Mouse (Mus musculus) embryonic facial prominence, embryonic 13.5 days (tissue): ENCODE data around the gene Pnmal2. TPM values are rescaled to one million over a fixed set of nuclear protein-coding genes. Genes with fewer than 3 reads are reported as not detected.
A peak's percentile ranks its signal among the peaks of the same experiment; 100 is the strongest.

Experiments used
- ATAC-seq: fragments of 200-750 bp; cut with Nextera tagmentation; 2 replicates; pipeline ENCODE4 v1.8.0; 2017; ENCODE audit warnings: low read depth; ENCODE audit not compliant: insufficient number of reproducible peaks, insufficient read depth, low FRiP score, low TSS enrichment
- H3K27ac ChIP-seq: fragments of 300-500 bp; sonication (generic); 2 replicates; pipeline ENCODE4 v1.5.1; 2015; ENCODE audit warnings: moderate library complexity, mild to moderate bottlenecking, inconsistent platforms
- H3K27me3 ChIP-seq: fragments of 300-500 bp; sonication (generic); 2 replicates; pipeline ENCODE4 v1.6.1; 2015; ENCODE audit warnings: mild to moderate bottlenecking, inconsistent platforms
- H3K36me3 ChIP-seq: fragments of 300-500 bp; sonication (generic); 2 replicates; pipeline ENCODE4 v1.6.1; 2015; ENCODE audit warnings: mild to moderate bottlenecking, inconsistent platforms
- H3K4me1 ChIP-seq: fragments of 300-500 bp; sonication (generic); 2 replicates; pipeline ENCODE4 v1.6.1; 2015; ENCODE audit warnings: inconsistent platforms
- H3K4me2 ChIP-seq: fragments of 300-500 bp; sonication (generic); 2 replicates; pipeline ENCODE4 v1.6.1; 2015; ENCODE audit warnings: moderate library complexity, mild to moderate bottlenecking, inconsistent platforms
- H3K4me3 ChIP-seq: fragments of 300-500 bp; sonication (generic); 2 replicates; pipeline ENCODE4 v1.5.1; 2015; ENCODE audit warnings: mild to moderate bottlenecking, inconsistent platforms
- H3K9ac ChIP-seq: fragments of 300-500 bp; sonication (generic); 2 replicates; pipeline ENCODE4 v1.6.1; 2015; ENCODE audit warnings: mild to moderate bottlenecking, inconsistent platforms
- H3K9me3 ChIP-seq: fragments of 300-500 bp; sonication (generic); 2 replicates; pipeline ENCODE4 v1.6.1; 2016; ENCODE audit warnings: inconsistent platforms
- WGBS: fragments of 180-500 bp; shearing (Covaris S2); methylation state at CpG from one replicate; pipeline ENCODE4 v1.1.7; 2015; ENCODE audit warnings: mixed read lengths; 5-methylcytosine and 5-hydroxymethylcytosine counted together
- polyA plus RNA-seq: library from polyadenylated mRNA; unstranded; fragments of >200 nt; fragmentation: Nextera tagmentation; extraction: Ambion mirVana; gene quantifications from 2 replicates; pipeline ENCODE4 v1.2.1, GENCODE M21; 2015

The Pnmal2 gene
- polyA plus RNA-seq = 10.5 and 10.9 TPM in 2 replicates

DNA sequence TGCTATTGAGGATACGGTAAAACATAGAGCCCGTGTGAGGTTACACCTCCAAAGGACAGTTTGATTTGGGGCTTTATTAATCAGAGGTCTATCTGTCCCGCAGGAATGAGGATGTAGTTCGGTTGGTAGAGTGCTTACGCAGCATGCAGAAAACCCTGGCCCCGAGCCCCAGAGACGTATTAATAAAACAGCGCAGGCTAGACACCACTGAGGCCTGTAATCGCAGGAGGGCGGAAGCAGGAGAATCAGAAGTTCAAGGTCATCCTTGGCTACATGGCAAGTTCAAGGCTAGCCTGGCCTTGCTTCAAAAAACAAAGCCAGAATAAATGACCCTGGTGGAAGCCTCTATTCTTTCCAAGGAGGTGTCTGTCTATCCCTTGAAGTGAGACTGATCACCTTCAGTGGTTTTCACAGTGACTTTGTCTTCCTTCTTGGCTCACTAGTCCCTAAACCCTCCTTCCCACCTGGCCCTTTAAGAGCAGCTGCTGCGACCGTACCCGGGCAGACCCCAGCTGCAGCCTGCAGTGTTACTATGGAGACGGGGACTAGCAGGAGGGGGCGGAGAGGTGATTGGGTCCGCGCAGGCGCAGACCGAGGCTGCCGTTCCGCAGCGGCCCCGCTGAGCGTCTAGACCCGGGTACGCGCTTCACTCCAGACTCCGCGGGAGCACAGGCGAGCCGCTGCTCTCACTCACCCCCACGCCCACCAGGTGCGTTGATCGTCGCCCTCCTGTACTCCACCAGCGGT, at the start of gene Pnmal2:
TSS of gene Pnmal2 (plus strand) at position 622 of the 747 bp plus-strand sequence.
- peak; percentile 82 for ATAC-seq
- Histone ChIP-seq H3K9ac (peak within 1 kb of the TSS; percentile 84), H3K4me3 (peak within 1 kb of the TSS; percentile 67), H3K27ac (no peak within 1 kb of the TSS), H3K9me3 (no peaks in the 10 kb centered on the region), H3K36me3 (no peaks in the 10 kb centered on the region), H3K27me3 (peaks cover 46% of the 10 kb centered on the region), H3K4me2 (peak within 1 kb of the TSS; percentile 87), H3K4me1 (peaks cover 55% of the 10 kb centered on the region)
- WGBS = 14% methylated on average over 36 of the region's 36 CpGs

DNA sequence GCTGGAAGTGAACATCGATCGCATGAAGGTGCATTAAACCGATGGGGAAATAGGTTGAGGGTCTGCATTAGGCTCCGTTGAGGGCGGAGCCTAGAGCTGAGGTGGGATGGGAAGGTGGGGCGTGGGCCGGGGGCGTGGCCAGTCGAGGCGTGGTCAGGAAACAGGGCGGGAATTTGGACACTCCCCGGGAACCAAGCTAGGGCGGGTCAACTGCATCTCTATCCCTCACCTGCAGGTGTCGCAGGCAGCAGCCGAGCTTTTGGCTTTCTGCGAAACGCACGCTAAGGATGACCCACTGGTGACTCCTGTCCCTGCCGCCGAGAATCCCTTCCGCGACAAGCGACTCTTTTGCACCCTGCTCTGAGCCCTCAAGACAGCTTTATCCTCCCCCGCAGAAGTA, 49.5 kb upstream of the Pnmal2 start:
- peak overlapping the region; percentile 30 for H3K4me3 ChIP-seq
- WGBS = 1% methylated on average over 24 of the region's 24 CpGs
- H3K9me3 ChIP-seq = no peaks in the 10 kb centered on the region
- peak overlapping the region; percentile 55; the same call in 1 of the 2 replicates for H3K27ac ChIP-seq
- H3K27me3 ChIP-seq = peaks cover 9% of the 10 kb centered on the region; the same call in 1 of the 2 replicates
- peak overlapping the region; percentile 72 for H3K4me2 ChIP-seq
- 0 out of 2 replicates have a peak overlapping the region, but pooled peaks have one; percentile 55 for H3K9ac ChIP-seq
- H3K36me3 ChIP-seq = 0 out of 2 replicates have a peak, but pooled peaks cover 4% of the 10 kb centered on the region
- no peak for ATAC-seq
- peaks cover 64% of the 10 kb centered on the region for H3K4me1 ChIP-seq

DNA sequence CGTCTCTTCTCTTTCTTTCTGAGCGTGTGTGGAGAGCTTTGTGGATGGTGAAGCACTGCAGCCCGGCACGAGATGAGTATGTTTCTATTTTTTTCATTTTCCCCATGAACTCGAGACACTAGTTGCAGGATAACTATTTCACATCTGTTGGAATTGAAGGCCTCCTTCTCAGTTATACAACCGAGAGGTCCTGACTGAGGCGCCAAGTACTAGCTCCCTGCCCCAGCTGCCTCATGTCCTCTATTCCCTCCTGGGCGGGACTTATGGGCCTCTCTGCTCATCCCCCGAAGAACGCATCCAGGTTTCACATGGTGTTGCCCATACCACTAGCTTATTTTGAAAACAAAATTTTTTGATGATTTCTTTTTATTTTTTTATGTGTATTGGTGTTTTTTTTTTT, 49.0 kb upstream of the Pnmal2 start:
- H3K9ac ChIP-seq = 0 out of 2 replicates have a peak overlapping the region, but pooled peaks have one; percentile 55
- H3K27me3 ChIP-seq = peaks cover 9% of the 10 kb centered on the region; the same call in 1 of the 2 replicates
- H3K4me3 ChIP-seq = peak overlapping the region; percentile 30
- H3K36me3 ChIP-seq = 0 out of 2 replicates have a peak, but pooled peaks cover 4% of the 10 kb centered on the region
- H3K4me2 ChIP-seq = peak overlapping the region; percentile 72
- ATAC-seq = no peak
- WGBS = 27% methylated on average over 10 of the region's 10 CpGs
- H3K4me1 ChIP-seq = peaks cover 64% of the 10 kb centered on the region
- no peaks in the 10 kb centered on the region for H3K9me3 ChIP-seq
- H3K27ac ChIP-seq = no peak overlapping the region

DNA sequence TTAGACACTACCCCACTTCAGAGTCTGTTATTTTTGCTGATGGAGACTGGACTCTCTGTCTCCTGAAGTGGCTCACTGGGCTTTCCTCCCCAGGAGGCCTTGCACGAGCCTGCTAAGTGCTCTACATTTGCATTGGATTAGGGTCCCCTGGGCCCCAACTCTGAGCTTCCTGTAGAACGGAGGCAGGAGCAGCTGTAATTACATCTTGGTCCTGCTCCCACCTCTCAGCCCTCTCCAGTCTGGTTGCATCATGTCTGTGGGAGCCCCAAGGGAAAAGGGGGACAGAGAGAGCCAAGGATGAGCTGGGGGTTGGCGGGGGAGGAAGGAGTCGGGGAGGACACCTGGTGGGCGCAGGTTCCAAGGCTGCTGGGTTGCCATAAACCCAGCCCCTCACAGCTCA, 44.0 kb upstream of the Pnmal2 start:
- no peaks in the 10 kb centered on the region for H3K27me3 ChIP-seq
- H3K9ac ChIP-seq = 0 out of 2 replicates have a peak overlapping the region, but pooled peaks have one; percentile 36
- H3K36me3 ChIP-seq = 0 out of 2 replicates have a peak, but pooled peaks cover 4% of the 10 kb centered on the region
- no peak overlapping the region for H3K4me3 ChIP-seq
- no peak for ATAC-seq
- no peak overlapping the region for H3K4me2 ChIP-seq
- H3K4me1 ChIP-seq = peaks cover 35% of the 10 kb centered on the region
- 12% methylated on average over 5 of the region's 5 CpGs for WGBS
- no peak overlapping the region for H3K27ac ChIP-seq
- H3K9me3 ChIP-seq = no peaks in the 10 kb centered on the region

DNA sequence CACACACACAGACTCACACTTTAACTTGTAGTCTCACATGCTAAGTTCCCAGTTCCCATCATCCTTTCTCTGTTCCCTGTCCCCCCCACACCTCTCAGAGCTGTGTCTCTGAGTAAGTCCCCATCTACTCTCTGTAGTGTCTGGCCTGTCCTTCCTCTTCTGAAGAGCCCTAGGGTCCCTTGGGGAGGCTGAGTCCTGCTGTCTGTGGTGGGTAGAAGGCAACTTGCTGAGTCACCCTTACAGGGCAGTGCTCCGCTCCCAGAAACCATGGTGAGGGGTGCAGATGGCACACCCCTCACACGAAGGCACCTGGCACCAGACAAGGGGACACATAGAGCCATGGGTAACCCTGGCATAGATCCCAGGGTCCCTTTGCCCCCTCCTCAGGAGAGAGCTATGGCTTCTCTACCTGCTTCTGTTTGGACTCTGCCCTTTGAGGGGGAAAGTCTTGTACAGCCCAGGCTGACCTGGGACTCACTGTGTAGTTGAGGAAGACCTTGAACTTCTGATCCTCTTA, 41.0 kb upstream of the Pnmal2 start:
- no peak overlapping the region for H3K9ac ChIP-seq
- H3K4me3 ChIP-seq = no peak overlapping the region
- H3K27me3 ChIP-seq = no peaks in the 10 kb centered on the region
- no peak overlapping the region for H3K4me2 ChIP-seq
- ATAC-seq = no peak
- 86% methylated on average over 2 of the region's 2 CpGs for WGBS
- no peaks in the 10 kb centered on the region for H3K9me3 ChIP-seq
- H3K4me1 ChIP-seq = peaks cover 55% of the 10 kb centered on the region
- H3K27ac ChIP-seq = no peak overlapping the region
- H3K36me3 ChIP-seq = no peaks in the 10 kb centered on the region

DNA sequence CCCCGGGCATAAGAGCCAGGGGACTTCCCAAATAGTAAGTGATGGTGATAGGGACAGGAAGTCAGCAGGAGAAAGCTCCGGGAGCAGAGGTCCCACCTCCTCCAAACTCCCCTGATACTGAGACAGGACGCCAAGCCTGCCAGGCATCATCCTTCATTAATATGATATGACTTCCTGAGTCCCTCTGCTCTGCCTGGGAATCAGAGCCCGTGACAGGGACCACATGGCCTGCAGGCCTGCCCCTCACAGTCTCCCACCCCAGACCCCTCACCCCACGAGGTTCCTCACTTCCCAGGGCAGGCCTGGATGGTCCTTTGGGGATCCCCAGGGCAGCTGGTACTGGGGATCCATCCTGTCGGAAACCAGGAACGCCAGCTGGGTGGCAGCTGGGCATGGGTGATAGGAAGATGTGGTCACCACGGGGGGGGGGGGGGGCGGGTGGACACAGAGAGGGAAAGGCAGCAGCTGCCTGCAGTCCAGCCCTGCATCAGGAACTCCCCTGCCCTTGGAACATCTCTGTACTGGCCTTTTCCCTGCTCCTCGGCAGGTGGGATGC, 40.3 kb upstream of the Pnmal2 start:
- H3K36me3 ChIP-seq = no peaks in the 10 kb centered on the region
- no peak for ATAC-seq
- no peak overlapping the region for H3K4me3 ChIP-seq
- no peaks in the 10 kb centered on the region for H3K9me3 ChIP-seq
- H3K27me3 ChIP-seq = no peaks in the 10 kb centered on the region
- no peak overlapping the region for H3K9ac ChIP-seq
- 50% methylated on average over 9 of the region's 10 CpGs for WGBS
- H3K4me2 ChIP-seq = no peak overlapping the region
- peaks cover 59% of the 10 kb centered on the region for H3K4me1 ChIP-seq
- H3K27ac ChIP-seq = no peak overlapping the region

DNA sequence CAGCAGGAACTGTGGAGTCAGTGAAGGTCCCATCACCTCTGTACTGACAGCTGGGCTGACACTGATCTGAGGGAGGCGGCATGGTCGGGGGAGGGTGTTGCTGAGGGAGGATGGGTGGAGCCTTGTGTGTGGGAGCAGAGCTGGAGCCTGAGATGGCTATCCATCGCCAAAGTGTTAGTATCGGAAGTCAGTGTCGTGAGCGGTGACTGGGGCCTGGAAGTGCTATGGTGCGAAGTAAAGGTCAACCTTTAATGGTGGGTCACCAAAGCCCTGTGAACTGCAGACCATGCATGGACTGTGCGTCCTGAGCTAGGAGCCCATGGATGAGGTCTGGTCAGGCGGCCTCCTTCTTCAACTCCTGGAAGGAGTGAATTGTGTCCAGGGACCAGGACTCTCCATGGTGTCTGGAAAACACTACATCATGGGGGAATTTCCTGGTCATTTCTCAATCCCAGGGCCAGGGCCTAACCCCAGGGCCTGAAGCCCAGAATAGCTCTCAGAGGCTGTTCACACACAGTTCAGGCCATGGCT, 38.9 kb upstream of the Pnmal2 start:
- Histone ChIP-seq H3K27ac (no peak overlapping the region), H3K27me3 (no peaks in the 10 kb centered on the region), H3K9me3 (no peaks in the 10 kb centered on the region), H3K36me3 (no peaks in the 10 kb centered on the region), H3K4me2 (no peak overlapping the region), H3K4me3 (no peak overlapping the region), H3K4me1 (peaks cover 49% of the 10 kb centered on the region), H3K9ac (no peak overlapping the region)
- WGBS = 44% methylated on average over 9 of the region's 9 CpGs
- no peak for ATAC-seq

DNA sequence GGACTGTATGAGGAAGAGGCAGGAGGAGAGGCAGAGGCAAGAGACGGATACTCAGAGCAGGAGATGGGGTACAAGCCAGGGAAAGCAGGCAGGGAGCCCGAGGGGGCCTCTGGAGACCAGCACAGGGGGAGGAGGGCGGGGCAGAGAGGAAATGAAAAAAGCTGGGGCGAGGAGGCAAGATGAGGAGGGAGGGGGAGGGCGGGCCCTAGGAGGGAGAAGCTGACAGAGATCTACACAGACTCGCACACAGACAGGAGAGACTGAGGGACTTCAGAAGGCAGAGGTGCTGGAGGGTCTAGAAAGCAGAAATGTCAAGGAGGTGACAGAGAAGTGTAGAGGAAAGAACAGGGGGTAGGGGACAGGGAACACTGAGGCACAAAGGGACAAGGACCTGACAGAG, 38.2 kb upstream of the Pnmal2 start, which contains the start of gene Ptgir:
TSS of gene Ptgir (plus strand) at position 210 of the 400 bp plus-strand sequence.
- Histone ChIP-seq H3K4me3 (no peak within 1 kb of the TSS), H3K27me3 (no peaks in the 10 kb centered on the region), H3K4me2 (peak within 1 kb of the TSS; percentile 7; the same call in 1 of the 2 replicates), H3K9me3 (no peaks in the 10 kb centered on the region), H3K27ac (no peak within 1 kb of the TSS), H3K4me1 (peaks cover 46% of the 10 kb centered on the region), H3K36me3 (no peaks in the 10 kb centered on the region), H3K9ac (0 out of 2 replicates have a peak within 1 kb of the TSS, but pooled peaks have one; percentile 40)
- WGBS = under 1% methylated on average over 6 of the region's 6 CpGs
- no peak for ATAC-seq

DNA sequence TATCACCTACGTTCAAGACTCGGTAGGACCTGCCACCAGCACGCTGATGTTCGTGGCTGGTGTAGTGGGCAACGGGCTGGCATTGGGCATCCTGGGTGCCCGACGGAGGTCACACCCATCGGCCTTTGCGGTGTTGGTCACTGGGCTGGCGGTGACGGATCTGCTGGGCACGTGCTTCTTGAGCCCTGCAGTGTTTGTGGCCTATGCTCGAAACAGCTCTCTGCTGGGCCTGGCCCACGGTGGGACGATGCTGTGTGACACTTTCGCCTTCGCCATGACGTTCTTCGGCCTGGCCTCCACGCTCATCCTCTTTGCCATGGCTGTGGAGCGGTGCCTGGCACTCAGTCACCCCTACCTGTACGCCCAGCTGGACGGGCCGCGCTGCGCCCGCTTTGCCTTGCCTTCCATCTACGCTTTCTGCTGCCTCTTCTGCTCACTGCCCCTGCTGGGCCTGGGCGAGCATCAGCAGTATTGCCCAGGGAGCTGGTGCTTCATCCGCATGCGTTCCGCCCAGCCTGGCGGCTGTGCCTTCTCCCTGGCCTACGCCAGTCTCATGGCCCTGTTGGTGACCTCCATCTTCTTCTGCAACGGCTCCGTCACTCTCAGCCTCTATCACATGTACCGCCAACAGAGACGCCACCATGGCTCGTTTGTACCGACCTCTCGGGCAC, 37.5 kb upstream of the Pnmal2 start:
- no peaks in the 10 kb centered on the region for H3K9me3 ChIP-seq
- H3K27me3 ChIP-seq = no peaks in the 10 kb centered on the region
- 0 out of 2 replicates have a peak overlapping the region, but pooled peaks have one; percentile 40 for H3K9ac ChIP-seq
- WGBS = 92% methylated on average over 41 of the region's 41 CpGs
- no peak overlapping the region for H3K27ac ChIP-seq
- no peak for ATAC-seq
- H3K4me2 ChIP-seq = no peak overlapping the region
- H3K36me3 ChIP-seq = no peaks in the 10 kb centered on the region
- H3K4me3 ChIP-seq = no peak overlapping the region
- peaks cover 41% of the 10 kb centered on the region for H3K4me1 ChIP-seq

DNA sequence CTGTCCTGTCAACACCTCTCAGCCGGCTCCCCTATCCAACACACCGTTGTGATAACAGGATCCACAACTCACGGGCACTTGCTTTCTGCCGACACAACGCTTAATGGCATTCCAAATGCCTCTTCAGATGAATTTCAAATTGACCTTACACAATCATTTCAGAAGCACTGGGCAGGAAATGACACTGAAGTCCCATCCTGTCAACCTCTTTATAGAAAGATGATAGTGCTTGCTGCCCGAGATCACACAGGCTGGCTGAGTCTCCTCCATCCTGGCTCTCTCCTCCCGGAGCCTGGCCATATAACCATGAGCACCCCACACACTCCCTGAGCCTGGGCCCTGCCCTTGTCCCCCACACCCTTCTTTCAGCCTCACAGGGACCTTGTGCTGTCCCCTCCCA, 36.6 kb upstream of the Pnmal2 start:
- Histone ChIP-seq H3K4me2 (no peak overlapping the region), H3K4me1 (peaks cover 44% of the 10 kb centered on the region), H3K9me3 (no peaks in the 10 kb centered on the region), H3K27me3 (no peaks in the 10 kb centered on the region), H3K27ac (no peak overlapping the region), H3K4me3 (no peak overlapping the region), H3K36me3 (no peaks in the 10 kb centered on the region), H3K9ac (0 out of 2 replicates have a peak overlapping the region, but pooled peaks have one; percentile 32)
- WGBS = 73% methylated on average over 7 of the region's 7 CpGs
- no peak for ATAC-seq

DNA sequence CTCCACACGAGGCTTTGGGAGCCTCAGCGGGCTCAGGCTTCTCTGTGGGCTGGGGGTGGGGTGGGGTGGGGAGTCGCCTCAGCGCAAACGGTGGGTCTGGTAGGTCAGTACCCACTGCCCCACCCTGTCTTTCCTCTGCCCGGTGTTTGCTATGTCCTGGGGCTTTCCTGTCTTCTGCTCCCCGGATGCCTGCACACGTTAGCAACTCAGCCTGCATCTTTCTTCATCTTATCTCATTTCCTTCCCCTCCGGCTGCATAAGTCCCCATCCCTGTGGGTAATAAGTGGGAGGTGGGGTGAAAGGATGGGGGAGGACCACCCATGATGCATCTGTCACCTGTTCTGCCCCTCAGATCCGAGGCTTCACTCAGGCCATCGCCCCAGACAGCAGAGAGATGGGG, 36.1 kb upstream of the Pnmal2 start:
- H3K4me1 ChIP-seq = peaks cover 44% of the 10 kb centered on the region
- H3K9ac ChIP-seq = peak overlapping the region; percentile 32; the same call in 1 of the 2 replicates
- no peak for ATAC-seq
- H3K4me3 ChIP-seq = no peak overlapping the region
- H3K9me3 ChIP-seq = no peaks in the 10 kb centered on the region
- H3K27me3 ChIP-seq = no peaks in the 10 kb centered on the region
- no peak overlapping the region for H3K4me2 ChIP-seq
- H3K36me3 ChIP-seq = no peaks in the 10 kb centered on the region
- H3K27ac ChIP-seq = no peak overlapping the region
- 45% methylated on average over 11 of the region's 11 CpGs for WGBS
